Mouse (Mus musculus) myocyte (in vitro differentiated cells): ENCODE measurements around the gene Tnfrsf1a.

Source experiments
- E2F4 ChIP-seq: IDR thresholded peaks from one replicate; pipeline ENCODE4 v1.6.1; 2011; ENCODE audit warnings: mild to moderate bottlenecking, control low read depth, moderate library complexity; ENCODE audit not compliant: insufficient read depth
- MYOD1 ChIP-seq, 3 experiments: IDR thresholded peaks; one replicate each; pipeline ENCODE4 v1.6.1; 2011; ENCODE audit warnings: control low read depth in 2 of 3, low read depth in 2 of 3, mild to moderate bottlenecking in 2 of 3, moderate library complexity in 1 of 3; ENCODE audit not compliant: insufficient read length in 2 of 3, control insufficient read depth in 1 of 3
- POLR2A ChIP-seq: IDR thresholded peaks from one replicate; pipeline ENCODE4 v1.6.1; 2011; ENCODE audit warnings: low read depth, mild to moderate bottlenecking, control low read depth, moderate library complexity; ENCODE audit not compliant: insufficient read length

- TF ChIP-seq POLR2A (no peak), E2F4 (no peak), MYOD1 (IDR thresholded peaks at IDR 0.05; ENCODE audit: control insufficient read depth in 1 of 3, insufficient read length in 2 of 3, low read depth in 2 of 3) (no peak)
Observed at GRCm38 (mm10) chr6:125340244-125340643, 8.9 kb upstream of the Tnfrsf1a start.
